Mouse (Mus musculus): ENCODE measurements around the gene Ccdc181. TPM values are rescaled to one million over a fixed set of nuclear protein-coding genes. Genes with fewer than 3 reads are reported as not detected.

The Ccdc181 gene
- polyA plus RNA-seq, 1 experiment from 2014 or later: 7.6 TPM

DNA sequence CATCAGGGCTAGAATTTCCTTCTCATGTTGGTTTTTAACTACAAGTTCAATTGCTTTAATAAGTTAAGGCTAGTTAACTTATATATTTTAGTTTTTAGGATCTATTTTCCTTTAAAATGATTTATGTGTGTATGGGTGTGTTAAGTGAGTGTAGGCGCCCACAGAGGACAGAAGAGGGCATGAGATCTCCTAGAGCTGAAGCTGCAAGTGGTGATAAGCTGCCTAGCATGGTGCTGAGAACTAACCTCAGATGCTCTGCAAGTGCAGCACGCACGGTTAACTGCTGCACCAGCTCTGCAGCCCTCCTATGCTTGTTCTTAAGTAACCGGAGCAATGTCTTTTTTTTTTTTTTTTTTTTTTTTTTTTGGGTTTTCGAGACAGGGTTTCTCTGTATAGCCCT lies 21.1 kb downstream of the Ccdc181 start:
- 89% methylated on average over 4 of the region's 5 CpGs for WGBS
- Histone ChIP-seq H3K4me1 (no peaks in the 10 kb centered on the region), H3K36me3 (peaks cover 85% of the 10 kb centered on the region), H3K9me3 (no peaks in the 10 kb centered on the region), H3K27me3 (ENCODE audit: insufficient read depth, poor library complexity, severe bottlenecking) (no peaks in the 10 kb centered on the region), H3K27ac (no peak overlapping the region), H3K4me3 (no peak overlapping the region)
- DNase-seq (ENCODE audit: low spot score): no peak

DNA sequence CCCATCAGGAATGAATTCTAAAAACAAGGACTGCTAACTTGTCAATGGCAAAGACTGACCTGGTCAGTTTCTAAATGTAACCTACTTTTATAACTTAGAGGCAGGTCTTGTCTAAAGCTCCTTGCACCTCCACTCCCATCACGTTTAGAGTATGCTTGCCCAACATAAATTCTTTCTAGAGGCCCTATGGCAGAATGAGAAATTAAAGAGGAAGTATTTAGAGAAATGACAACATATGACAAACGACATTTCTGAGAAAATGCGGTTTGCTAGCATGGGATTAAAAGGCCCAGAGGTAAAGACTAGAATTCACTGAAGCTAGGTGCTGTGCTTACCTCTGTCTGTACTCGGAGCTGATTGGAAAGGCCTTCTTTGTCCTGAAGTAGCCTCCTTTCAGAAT lies 26.6 kb downstream of the Ccdc181 start:
- H3K27me3 ChIP-seq (ENCODE audit: insufficient read depth, poor library complexity, severe bottlenecking): no peaks in the 10 kb centered on the region
- no peak overlapping the region for H3K4me3 ChIP-seq
- 90% methylated on average over 4 of the region's 4 CpGs for WGBS
- H3K27ac ChIP-seq: no peak overlapping the region
- peaks cover 6% of the 10 kb centered on the region; the same call in 1 of the 2 replicates for H3K4me1 ChIP-seq
- H3K9me3 ChIP-seq: no peaks in the 10 kb centered on the region
- DNase-seq (ENCODE audit: low spot score): no peak
- H3K36me3 ChIP-seq: peaks cover 58% of the 10 kb centered on the region

DNA sequence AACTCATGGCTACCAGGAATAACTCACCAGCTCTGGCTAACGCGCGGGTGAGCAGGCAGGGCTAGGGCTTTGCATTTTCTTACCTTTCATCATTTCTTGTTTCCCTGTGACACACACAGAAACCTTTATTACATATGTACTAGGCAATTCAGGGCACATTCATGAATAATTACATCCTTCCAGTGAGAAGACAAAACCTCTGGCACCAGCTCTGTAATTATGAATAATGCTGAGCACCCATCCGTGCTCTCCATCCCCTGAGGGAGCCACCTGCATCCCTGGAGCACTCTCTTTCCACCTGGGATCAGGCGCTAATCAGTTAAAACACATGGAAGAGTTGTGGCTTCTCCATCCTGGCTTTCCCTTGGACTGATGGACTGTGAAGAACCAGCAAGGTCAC lies 28.4 kb downstream of the Ccdc181 start, which contains the start of gene Nme7:
Gene Nme7 (plus strand): TSS at position 301 of the 400 bp plus-strand sequence.
- WGBS: 87% methylated on average over 5 of the region's 5 CpGs
- Histone ChIP-seq H3K27ac (no peak within 1 kb of the TSS), H3K4me3 (no peak within 1 kb of the TSS), H3K36me3 (peaks cover 40% of the 10 kb centered on the region), H3K27me3 (ENCODE audit: insufficient read depth, poor library complexity, severe bottlenecking) (no peaks in the 10 kb centered on the region), H3K4me1 (peaks cover 12% of the 10 kb centered on the region; the same call in 1 of the 2 replicates), H3K9me3 (no peaks in the 10 kb centered on the region)
- DNase-seq (ENCODE audit: low spot score): no peak

DNA sequence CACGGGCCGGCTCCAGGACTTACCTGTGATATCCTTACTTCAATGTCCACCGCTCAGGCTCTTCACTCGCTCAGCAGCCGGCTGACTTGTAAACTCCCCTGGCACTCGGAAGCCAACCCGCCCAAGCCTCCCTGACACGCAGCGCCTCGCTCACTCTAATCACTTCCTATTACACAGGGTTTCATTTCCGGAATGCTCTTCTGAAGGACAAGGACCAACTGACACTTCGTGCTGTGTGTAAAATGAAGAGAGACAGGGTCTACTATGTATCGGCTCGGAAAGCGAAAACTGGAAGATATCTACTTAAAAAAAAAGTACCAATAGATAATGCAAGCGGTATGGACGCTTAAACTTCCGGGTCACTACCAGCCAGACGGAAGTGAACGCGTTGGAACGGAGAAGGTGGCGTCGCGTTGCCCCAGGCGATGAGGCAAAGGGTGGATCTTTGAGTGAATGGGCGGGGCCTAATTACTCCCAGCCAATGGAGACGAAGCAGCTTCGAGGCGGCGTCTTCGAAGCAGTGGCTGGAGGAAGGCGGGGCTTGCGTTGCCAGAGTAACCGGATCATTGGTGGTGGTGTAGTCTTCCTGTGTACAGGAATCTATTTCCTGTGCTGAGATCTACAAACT lies 31.9 kb downstream of the Ccdc181 start, which contains the start of gene Blzf1:
Gene Blzf1 (minus strand): TSS at position 366 of the 628 bp plus-strand sequence.
- WGBS: under 1% methylated on average over 35 of the region's 35 CpGs
- peak within 1 kb of the TSS; percentile 91 for H3K27ac ChIP-seq
- H3K4me1 ChIP-seq: peaks cover 12% of the 10 kb centered on the region; the same call in 1 of the 2 replicates
- H3K27me3 ChIP-seq (ENCODE audit: insufficient read depth, poor library complexity, severe bottlenecking): no peaks in the 10 kb centered on the region
- peak; percentile 100 for DNase-seq (ENCODE audit: low spot score)
- peaks cover 10% of the 10 kb centered on the region for H3K36me3 ChIP-seq
- H3K4me3 ChIP-seq: peak within 1 kb of the TSS; percentile 82
- H3K9me3 ChIP-seq: no peaks in the 10 kb centered on the region

DNA sequence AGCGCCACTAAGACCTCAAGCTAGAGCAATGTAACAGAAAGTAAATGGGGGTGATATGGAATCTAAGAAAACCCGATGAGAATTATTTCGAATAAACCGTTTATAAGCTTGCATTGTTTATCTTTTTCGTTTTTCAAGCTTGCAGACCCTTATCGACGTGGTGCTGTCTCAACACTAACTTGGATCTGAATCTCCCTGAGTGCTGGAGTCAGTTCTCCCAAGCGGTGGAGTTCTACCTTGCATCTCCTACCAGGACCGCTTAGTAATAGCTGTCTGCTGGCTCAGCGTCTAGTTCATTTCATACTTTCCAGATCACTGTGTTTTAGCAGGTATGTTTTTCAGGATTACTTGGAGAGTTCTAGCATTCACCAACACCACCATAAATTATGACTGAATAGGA lies 32.5 kb downstream of the Ccdc181 start:
- peaks cover 12% of the 10 kb centered on the region; the same call in 1 of the 2 replicates for H3K4me1 ChIP-seq
- H3K36me3 ChIP-seq: peaks cover 9% of the 10 kb centered on the region; the same call in 1 of the 2 replicates
- WGBS: 12% methylated on average over 10 of the region's 10 CpGs
- H3K9me3 ChIP-seq: no peaks in the 10 kb centered on the region
- H3K27me3 ChIP-seq (ENCODE audit: insufficient read depth, poor library complexity, severe bottlenecking): no peaks in the 10 kb centered on the region
- no peak for DNase-seq (ENCODE audit: low spot score)
- peak overlapping the region; percentile 82 for H3K4me3 ChIP-seq
- H3K27ac ChIP-seq: peak overlapping the region; percentile 91; the same call in 1 of the 2 replicates

DNA sequence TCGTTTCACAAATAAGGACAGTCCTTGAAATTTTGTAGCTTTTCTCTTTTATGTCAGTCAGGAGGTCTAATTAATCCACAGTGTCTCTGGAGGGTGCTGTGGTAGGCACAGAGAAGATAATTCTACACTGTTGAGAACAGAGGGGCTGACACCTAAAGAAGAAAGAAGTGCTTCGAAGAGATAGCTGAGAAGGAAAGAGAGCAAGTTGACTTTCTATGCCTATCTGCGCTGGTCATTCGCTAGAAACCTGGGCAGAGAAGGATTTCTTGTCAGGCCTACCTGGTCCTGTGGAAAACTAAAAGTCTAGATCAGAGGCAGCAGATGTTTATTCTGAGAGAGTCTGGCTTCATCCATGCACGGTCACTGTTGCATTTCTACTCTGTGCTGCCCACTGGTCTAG lies 38.7 kb downstream of the Ccdc181 start:
- peaks cover 11% of the 10 kb centered on the region for H3K4me1 ChIP-seq
- H3K36me3 ChIP-seq: peaks cover 11% of the 10 kb centered on the region; the same call in 1 of the 2 replicates
- WGBS: 85% methylated on average over 5 of the region's 5 CpGs
- no peak for DNase-seq (ENCODE audit: low spot score)
- no peak overlapping the region for H3K27ac ChIP-seq
- no peaks in the 10 kb centered on the region for H3K9me3 ChIP-seq
- no peak overlapping the region for H3K4me3 ChIP-seq
- no peaks in the 10 kb centered on the region for H3K27me3 ChIP-seq (ENCODE audit: insufficient read depth, poor library complexity, severe bottlenecking)

DNA sequence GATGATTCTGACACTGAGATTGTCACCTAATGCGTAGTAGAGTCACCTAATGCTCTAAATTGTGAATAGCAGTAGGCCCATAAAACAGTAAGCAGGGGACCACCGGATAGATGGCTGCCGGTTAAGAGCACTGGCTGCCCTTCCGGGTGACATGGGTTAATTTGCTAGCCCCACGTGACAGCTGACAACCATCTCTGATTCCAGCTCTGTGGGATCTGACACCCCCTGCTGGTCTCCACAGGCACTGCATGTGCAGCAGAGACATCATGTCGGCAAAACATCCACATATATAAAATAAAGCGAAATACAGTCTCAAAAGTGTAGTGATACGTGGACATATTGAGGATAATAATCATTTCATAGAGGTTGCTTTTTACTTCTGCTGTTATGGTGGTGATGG lies 39.9 kb downstream of the Ccdc181 start:
- Histone ChIP-seq H3K36me3 (peaks cover 11% of the 10 kb centered on the region; the same call in 1 of the 2 replicates), H3K27ac (no peak overlapping the region), H3K9me3 (no peaks in the 10 kb centered on the region), H3K4me3 (no peak overlapping the region), H3K27me3 (ENCODE audit: insufficient read depth, poor library complexity, severe bottlenecking) (no peaks in the 10 kb centered on the region), H3K4me1 (peaks cover 19% of the 10 kb centered on the region)
- no peak for DNase-seq (ENCODE audit: low spot score)
- WGBS: 76% methylated on average over 8 of the region's 8 CpGs

DNA sequence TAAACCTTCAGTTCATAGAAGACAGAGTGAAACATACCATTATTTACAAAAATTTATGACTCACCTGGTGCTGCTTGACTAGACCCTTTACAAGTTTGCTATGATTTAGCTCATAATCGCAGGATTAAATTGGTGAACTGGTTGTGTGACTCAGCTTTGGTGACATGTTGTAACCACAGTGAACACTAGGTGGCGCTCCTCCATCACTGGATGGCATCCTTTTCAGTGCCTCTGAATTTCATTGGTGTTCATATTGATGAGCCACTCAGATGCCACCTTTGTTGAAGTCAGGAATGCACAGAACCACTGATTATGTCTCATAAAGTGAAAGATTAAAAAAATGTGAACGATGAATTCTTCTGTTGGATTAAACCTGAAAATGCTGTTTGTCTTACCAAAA lies 41.3 kb downstream of the Ccdc181 start:
- Histone ChIP-seq H3K9me3 (no peaks in the 10 kb centered on the region), H3K27me3 (ENCODE audit: insufficient read depth, poor library complexity, severe bottlenecking) (no peaks in the 10 kb centered on the region), H3K4me3 (no peak overlapping the region), H3K36me3 (peaks cover 11% of the 10 kb centered on the region; the same call in 1 of the 2 replicates), H3K27ac (no peak overlapping the region), H3K4me1 (peaks cover 28% of the 10 kb centered on the region)
- peak; percentile 79 for DNase-seq (ENCODE audit: low spot score)
- WGBS: 30% methylated on average over 3 of the region's 3 CpGs

DNA sequence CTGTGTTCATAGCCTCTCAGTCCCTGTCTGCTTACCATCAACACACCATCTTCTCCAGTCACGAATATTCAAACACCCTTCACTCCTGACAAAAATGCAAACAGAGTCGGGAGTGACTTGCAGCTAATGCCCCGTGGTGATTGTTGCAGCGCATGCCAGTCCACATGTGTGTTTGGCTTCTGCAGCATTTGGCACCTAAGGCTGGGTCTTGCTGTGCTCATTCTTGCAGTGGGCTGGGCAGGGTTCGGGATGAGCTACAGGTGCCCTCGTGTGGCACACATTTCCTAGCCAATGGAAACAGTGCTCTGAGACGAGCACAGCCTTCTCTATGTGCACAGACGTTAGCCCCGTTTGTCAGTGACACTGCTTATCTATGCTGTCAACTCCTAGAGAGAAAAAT lies 41.9 kb downstream of the Ccdc181 start:
- peaks cover 11% of the 10 kb centered on the region; the same call in 1 of the 2 replicates for H3K36me3 ChIP-seq
- no peak for DNase-seq (ENCODE audit: low spot score)
- peaks cover 33% of the 10 kb centered on the region for H3K4me1 ChIP-seq
- 55% methylated on average over 9 of the region's 9 CpGs for WGBS
- H3K4me3 ChIP-seq: no peak overlapping the region
- H3K27ac ChIP-seq: peak overlapping the region; percentile 16; the same call in 1 of the 2 replicates
- H3K27me3 ChIP-seq (ENCODE audit: insufficient read depth, poor library complexity, severe bottlenecking): no peaks in the 10 kb centered on the region
- H3K9me3 ChIP-seq: no peaks in the 10 kb centered on the region

DNA sequence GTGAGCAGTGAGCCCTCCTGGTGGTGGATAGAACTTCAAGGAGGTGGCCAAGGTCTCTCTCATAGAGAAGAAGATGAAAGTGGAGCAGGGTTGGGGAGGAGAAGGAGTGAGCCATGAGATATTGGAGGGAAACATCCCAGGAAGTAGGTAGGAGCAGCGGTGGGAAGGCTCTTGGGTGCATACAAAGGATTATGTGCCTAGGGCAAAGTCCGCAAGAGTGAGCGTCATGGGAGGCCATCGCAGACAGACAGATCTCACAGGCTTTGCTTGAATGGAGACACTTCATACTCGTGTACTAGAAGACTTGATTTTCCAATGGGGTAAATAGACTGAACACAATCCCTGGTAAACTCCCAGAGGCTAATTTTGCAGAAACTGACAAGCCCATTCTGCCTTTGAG lies 43.1 kb downstream of the Ccdc181 start:
- WGBS: 88% methylated on average over 5 of the region's 5 CpGs
- H3K27ac ChIP-seq: peak overlapping the region; percentile 10; the same call in 1 of the 2 replicates
- no peaks in the 10 kb centered on the region for H3K9me3 ChIP-seq
- H3K4me1 ChIP-seq: peaks cover 33% of the 10 kb centered on the region
- no peak overlapping the region for H3K4me3 ChIP-seq
- no peaks in the 10 kb centered on the region for H3K27me3 ChIP-seq (ENCODE audit: insufficient read depth, poor library complexity, severe bottlenecking)
- H3K36me3 ChIP-seq: peaks cover 5% of the 10 kb centered on the region; the same call in 1 of the 2 replicates
- DNase-seq (ENCODE audit: low spot score): no peak

DNA sequence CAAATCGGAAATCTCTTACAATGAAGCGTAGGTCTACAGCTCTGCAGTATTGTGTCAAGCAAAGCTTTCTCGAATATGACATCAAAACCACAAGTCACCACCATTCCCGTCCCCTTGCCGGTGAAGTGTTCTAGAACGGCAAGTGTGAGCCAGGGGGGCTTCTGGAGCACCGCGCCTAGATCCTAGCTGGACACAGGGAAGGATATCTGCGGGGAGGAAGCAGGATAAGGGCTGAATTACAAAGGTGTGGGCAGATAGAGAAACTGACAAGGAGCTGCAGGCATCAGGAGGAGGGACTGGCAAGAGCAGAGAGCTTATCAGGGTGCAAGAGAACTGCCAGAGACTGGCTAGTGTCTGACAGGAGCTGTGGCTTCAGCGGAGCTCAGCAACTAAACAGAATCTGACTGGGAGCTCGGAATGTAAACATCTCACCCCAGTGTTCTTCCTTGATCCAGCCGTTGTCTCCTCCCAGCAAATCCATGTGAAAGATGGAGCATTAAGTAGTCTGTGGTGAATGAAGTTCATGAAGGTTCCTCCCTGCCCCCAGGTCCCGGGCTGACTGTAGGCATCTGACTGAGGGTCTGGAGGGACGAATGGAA lies 44.3 kb downstream of the Ccdc181 start:
- H3K9me3 ChIP-seq: no peaks in the 10 kb centered on the region
- H3K27me3 ChIP-seq (ENCODE audit: insufficient read depth, poor library complexity, severe bottlenecking): no peaks in the 10 kb centered on the region
- H3K27ac ChIP-seq: peak overlapping the region; percentile 80
- DNase-seq (ENCODE audit: low spot score): no peak
- no peaks in the 10 kb centered on the region for H3K36me3 ChIP-seq
- H3K4me3 ChIP-seq: peak overlapping the region; percentile 42
- H3K4me1 ChIP-seq: peaks cover 33% of the 10 kb centered on the region
- WGBS: 23% methylated on average over 14 of the region's 14 CpGs

DNA sequence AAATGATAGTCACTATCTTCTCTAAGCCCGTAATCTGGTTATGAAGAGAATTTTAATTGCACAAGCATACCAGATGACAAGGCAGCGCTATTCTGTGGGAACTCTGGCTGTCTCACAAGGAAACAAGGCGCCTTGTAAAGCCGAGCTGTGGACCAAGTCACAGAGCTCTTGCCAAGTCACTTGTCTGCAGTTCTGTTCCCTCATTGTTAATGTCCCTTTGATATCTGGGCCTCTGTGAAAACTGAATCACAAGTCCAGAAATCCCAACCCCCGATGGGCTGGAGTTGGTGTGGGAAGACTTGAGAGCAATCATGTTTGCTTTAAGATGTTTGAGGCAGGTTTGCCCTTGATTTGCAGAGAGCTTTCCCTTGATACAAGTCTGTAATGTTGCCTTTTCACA lies 45.3 kb downstream of the Ccdc181 start:
- Histone ChIP-seq H3K9me3 (no peaks in the 10 kb centered on the region), H3K36me3 (no peaks in the 10 kb centered on the region), H3K27me3 (ENCODE audit: insufficient read depth, poor library complexity, severe bottlenecking) (no peaks in the 10 kb centered on the region), H3K27ac (no peak overlapping the region), H3K4me1 (peaks cover 33% of the 10 kb centered on the region), H3K4me3 (no peak overlapping the region)
- 59% methylated on average over 5 of the region's 5 CpGs for WGBS
- DNase-seq (ENCODE audit: low spot score): no peak

DNA sequence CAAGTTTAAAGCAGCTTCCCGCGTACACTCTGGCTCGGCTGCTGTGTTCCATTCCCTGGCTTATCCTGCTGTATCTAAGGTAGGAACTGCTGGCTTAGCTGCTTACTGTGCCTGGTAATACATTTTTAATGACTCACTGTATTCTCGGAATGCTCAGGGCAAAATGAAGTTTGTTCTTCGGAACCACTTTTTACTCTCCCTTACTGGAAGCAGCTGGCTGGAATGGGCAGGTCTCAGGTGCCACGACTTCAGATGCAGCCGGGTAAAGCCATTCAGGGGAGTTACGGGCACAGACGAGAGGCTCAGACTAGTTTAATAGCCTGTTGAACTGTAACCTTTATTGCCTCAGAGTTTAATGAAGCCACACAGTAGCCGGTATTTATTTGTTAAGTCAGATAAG lies 46.0 kb downstream of the Ccdc181 start:
- no peak overlapping the region; the same call in 1 of the 2 replicates for H3K27ac ChIP-seq

More for the DNA sequence above, 46.0 kb downstream of the Ccdc181 start:
- no peaks in the 10 kb centered on the region for H3K27me3 ChIP-seq (ENCODE audit: insufficient read depth, poor library complexity, severe bottlenecking)
- DNase-seq (ENCODE audit: low spot score): no peak
- 81% methylated on average over 10 of the region's 10 CpGs for WGBS
- H3K4me1 ChIP-seq: peaks cover 33% of the 10 kb centered on the region
- H3K36me3 ChIP-seq: no peaks in the 10 kb centered on the region
- no peak overlapping the region for H3K4me3 ChIP-seq
- no peaks in the 10 kb centered on the region for H3K9me3 ChIP-seq
